Mouse (Mus musculus) C2C12 (cell line): ENCODE measurements around the gene 1700016D06Rik.

Experiments
- CEBPB ChIP-seq: IDR thresholded peaks from one replicate; pipeline ENCODE4 v1.6.1; 2011; ENCODE audit warnings: low read depth, mild to moderate bottlenecking, control low read depth, moderate library complexity
- CTCF ChIP-seq: IDR thresholded peaks from one replicate; pipeline ENCODE4 v1.5.1; 2011; ENCODE audit not compliant: control insufficient read depth, insufficient read depth, insufficient read length
- MAX ChIP-seq: IDR thresholded peaks from one replicate; pipeline ENCODE4 v1.6.1; 2011; ENCODE audit warnings: mild to moderate bottlenecking, control low read depth
- MYOG ChIP-seq: IDR thresholded peaks from one replicate; pipeline ENCODE4 v1.6.1; 2011; ENCODE audit not compliant: control insufficient read depth, insufficient read length; ENCODE audit errors: extremely low read depth
- USF1 ChIP-seq: IDR thresholded peaks from one replicate; pipeline ENCODE4 v1.6.1; 2011; ENCODE audit warnings: low read depth, mild to moderate bottlenecking, control low read depth, moderate library complexity

- TF ChIP-seq CTCF (no peak), USF1 (no peak), MAX (no peak), CEBPB (no peak), MYOG (no peak)
Measured at GRCm38 (mm10) chr8:11749472-11749871, 48.6 kb upstream of the 1700016D06Rik start.
